Comparison of ENCODE assay signal across 8 mouse cellular contexts in genomic region chr11:75462253-75462783, GRCm38 (mm10). TPM values are rescaled to one million over a fixed set of nuclear protein-coding genes. Genes with fewer than 3 reads are reported as not detected.
A peak's percentile ranks its signal among the peaks of the same experiment; 100 is the strongest.
DNase-seq lines count a peak whose midpoint lies in the region; ATAC-seq and TF ChIP-seq lines count a peak whose summit lies in the region.

No protein-coding gene starts in this region.

- H3K4me2 ChIP-seq in CH12.LX (ENCODE audit: insufficient read depth, low read depth, poor library complexity, severe bottlenecking) = peak overlapping the region; percentile 52
- H3K4me2 ChIP-seq in heart, embryonic 14.5 days (ENCODE audit: low read length) = peak overlapping the region; percentile 91

- H3K4me3 ChIP-seq in CH12.LX (replicated peaks in 1 of 3; ENCODE audit: low read depth in 2 of 3, low read length in 2 of 3, poor library complexity in 1 of 3) = peak overlapping the region; percentile 72 to 92 (median 83)
- H3K4me3 ChIP-seq in embryonic fibroblast, embryonic 13.5 days (ENCODE audit: insufficient read depth, low read length) = peak overlapping the region; percentile 79
- H3K4me3 ChIP-seq in heart, embryonic 14.5 days (ENCODE audit: control insufficient read depth in 1 of 2, insufficient read depth in 1 of 2, low read depth in 1 of 2, low read length in 2 of 2) = peak overlapping the region; percentile 96

- dilution Hi-C loops in CH12.LX (cut with MboI; ENCODE audit: extremely low pct_ligation_motif_present, extremely low pct_unique_long_range_greater_than_20kb, low sequenced_read_pairs) = no loop called here

- no peaks in the 10 kb centered on the region for H3K27me3 ChIP-seq in CH12.LX (replicated peaks)
- H3K27me3 ChIP-seq in heart, embryonic 14.5 days (ENCODE audit: control insufficient read depth, insufficient read depth, low read length) = no peaks in the 10 kb centered on the region

- H3K79me2 ChIP-seq in CH12.LX (replicated peaks; ENCODE audit: control insufficient read depth, extremely low read depth, insufficient read depth, poor library complexity, severe bottlenecking) = peaks cover 10% of the 10 kb centered on the region; the same call in 1 of the 2 replicates

- peak overlapping the region; percentile 92 for H3K9ac ChIP-seq in CH12.LX (ENCODE audit: insufficient read depth, low read depth)
- peak overlapping the region; percentile 96 for H3K9ac ChIP-seq in heart, embryonic 14.5 days (ENCODE audit: low read length)

- no peak for TF ChIP-seq RAD21 in CH12.LX (IDR thresholded peaks at IDR 0.05; ENCODE audit: low read depth, low read length)

- peak; percentile 33; the same call in 1 of the 2 replicates for TF ChIP-seq POLR2A in CH12.LX (IDR thresholded peaks at IDR 0.05; ENCODE audit: low read depth, low read length)
- TF ChIP-seq POLR2A in embryonic fibroblast, embryonic 13.5 days (IDR thresholded peaks at IDR 0.05; ENCODE audit: low read depth, low read length) = peak; percentile 57

- no peak for TF ChIP-seq CTCF in CH12.LX (conservative IDR thresholded peaks at IDR 0.05 in 1 of 2, IDR thresholded peaks at IDR 0.05 in 1 of 2; ENCODE audit: low read depth in 2 of 2, low read length in 2 of 2)
- no peak for TF ChIP-seq CTCF in embryonic fibroblast, embryonic 13.5 days (IDR thresholded peaks at IDR 0.05; ENCODE audit: borderline replicate concordance, insufficient read depth, low read length)

- 2% methylated on average over 15 of the region's 16 CpGs for WGBS in heart, embryonic 14.5 days

- H3K27ac ChIP-seq in CH12.LX (ENCODE audit: insufficient read depth, low read depth) = peak overlapping the region; percentile 55
- peak overlapping the region; percentile 97 for H3K27ac ChIP-seq in embryonic fibroblast, embryonic 13.5 days (ENCODE audit: insufficient read depth, low read length)
- H3K27ac ChIP-seq in heart, embryonic 14.5 days (replicated peaks in 1 of 2; ENCODE audit: control insufficient read depth in 1 of 2, insufficient read depth in 1 of 2, low read depth in 2 of 2, low read length in 2 of 2) = peak overlapping the region; percentile 87 to 97

- TF ChIP-seq EP300 in CH12.LX (IDR thresholded peaks at IDR 0.05; ENCODE audit: low read length) = no peak

- peak; percentile 28 for ATAC-seq in heart, embryonic 14.5 days (ENCODE audit: insufficient number of reproducible peaks, insufficient read depth, low FRiP score, low read depth)

- H3K36me3 ChIP-seq in CH12.LX (replicated peaks in 1 of 2; ENCODE audit: control insufficient read depth in 1 of 2, insufficient read depth in 1 of 2, low read length in 1 of 2) = peaks cover 20 to 30% of the 10 kb centered on the region in 2 experiments
- H3K36me3 ChIP-seq in heart, embryonic 14.5 days (ENCODE audit: control insufficient read depth, insufficient read depth, low read length) = peaks cover 31% of the 10 kb centered on the region

- H3K9me3 ChIP-seq in CH12.LX (replicated peaks; ENCODE audit: low read length) = peaks cover 12% of the 10 kb centered on the region
- H3K9me3 ChIP-seq in heart, embryonic 14.5 days (ENCODE audit: control insufficient read depth, low read length) = no peaks in the 10 kb centered on the region

- H3K4me1 ChIP-seq in CH12.LX (ENCODE audit: control insufficient read depth in 1 of 2, insufficient read depth in 2 of 2) = peaks cover 22 to 67% of the 10 kb centered on the region in 2 experiments
- H3K4me1 ChIP-seq in embryonic fibroblast, embryonic 13.5 days (ENCODE audit: control insufficient read depth, insufficient read depth, low read length) = peaks cover 26% of the 10 kb centered on the region
- H3K4me1 ChIP-seq in heart, embryonic 14.5 days (ENCODE audit: control insufficient read depth in 2 of 2, insufficient read depth in 2 of 2, low read length in 2 of 2) = peaks cover 17 to 32% of the 10 kb centered on the region in 2 experiments

- in situ Hi-C loops in CH12.LX (cut with MboI; ENCODE audit: low pct_ligation_motif_present, low pct_unique_long_range_greater_than_20kb, low sequenced_read_pairs) = no loop called here

- DNase-seq in CH12.LX (ENCODE audit: extremely low read depth) = peak; percentile 64
- peak; percentile 92 for DNase-seq in adrenal gland, postnatal 10 days
- peak; percentile 87 for DNase-seq in kidney, postnatal 10 days
- DNase-seq in lung, postnatal 25 days (ENCODE audit: low spot score) = peak; percentile 85
- peak; percentile 46 for DNase-seq in ovary, postnatal 14 days (ENCODE audit: low spot score)
- peak; percentile 87 for DNase-seq in yolk sac, embryonic 10.5 days (ENCODE audit: low spot score)

TF ChIP-seq in CH12.LX, 34 proteins besides CTCF, POLR2A, EP300 and RAD21 (continues in another document):
- TF ChIP-seq ZNF384 (IDR thresholded peaks at IDR 0.05; ENCODE audit: low read depth, low read length) (no peak), ETS1 (conservative IDR thresholded peaks at IDR 0.05; ENCODE audit: low read depth, low read length) (no peak; the same call in 1 of the 2 replicates), KAT2A (IDR thresholded peaks at IDR 0.05; ENCODE audit: insufficient replicate concordance, low read length) (no peak), CHD1 (IDR thresholded peaks at IDR 0.05; ENCODE audit: low read depth, low read length) (no peak), TBP (conservative IDR thresholded peaks at IDR 0.05; ENCODE audit: low read depth, low read length) (no peak), SIN3A (IDR thresholded peaks at IDR 0.05; ENCODE audit: low read length) (peak; percentile 67; the same call in 1 of the 2 replicates), MYC (IDR thresholded peaks at IDR 0.05; ENCODE audit: low read depth, low read length) (no peak), USF1 (IDR thresholded peaks at IDR 0.05; ENCODE audit: low read depth, low read length) (no peak), PAX5 (IDR thresholded peaks at IDR 0.05; ENCODE audit: low read length) (no peak), JUND (conservative IDR thresholded peaks at IDR 0.05; ENCODE audit: low read depth, low read length) (no peak), ZKSCAN1 (IDR thresholded peaks at IDR 0.05; ENCODE audit: borderline replicate concordance, low read depth, low read length) (no peak), MAFK (IDR thresholded peaks at IDR 0.05; ENCODE audit: insufficient replicate concordance, low read length) (no peak), MAX (IDR thresholded peaks at IDR 0.05; ENCODE audit: low read length) (no peak), ZMIZ1 (IDR thresholded peaks at IDR 0.05; ENCODE audit: low read depth, low read length) (0 out of 2 replicates have a peak, but pooled peaks have one; percentile 21), HCFC1 (IDR thresholded peaks at IDR 0.05; ENCODE audit: low read depth, low read length) (no peak), GABPA (IDR thresholded peaks at IDR 0.05; ENCODE audit: insufficient replicate concordance, low read depth, low read length) (no peak), USF2 (conservative IDR thresholded peaks at IDR 0.05; ENCODE audit: low read depth, low read length) (no peak), ELF1 (IDR thresholded peaks at IDR 0.05; ENCODE audit: low read depth, low read length) (no peak), MAZ (IDR thresholded peaks at IDR 0.05; ENCODE audit: low read depth, low read length) (peak; percentile 66; the same call in 1 of the 2 replicates), E2F4 (IDR thresholded peaks at IDR 0.05; ENCODE audit: insufficient replicate concordance, low read depth, low read length) (no peak), NELFE (IDR thresholded peaks at IDR 0.05; ENCODE audit: low read depth, low read length) (0 out of 2 replicates have a peak, but pooled peaks have one; percentile 9), IRF4 (IDR thresholded peaks at IDR 0.05; ENCODE audit: low read depth, low read length) (0 out of 2 replicates have a peak, but pooled peaks have one; percentile 16)

RNA-seq across cellular contexts. Expression of gene Tlcd2, which starts 0.8 kb away (rescaled TPM):
- total RNA-seq in CH12.LX (2012; rRNA removed) (0.17 and 0.81 TPM in 2 replicates), CH12.LX (2014; rRNA removed) (not detected in 2 replicates)
- 0.40 and 0.86 TPM in 2 replicates for polyA plus RNA-seq in CH12.LX (2012; ENCODE audit: insufficient read length, low read depth)
- 10 to 100 TPM; 20.9 to 24.6 TPM for total RNA-seq in adrenal gland, postnatal 10 days (2021)
- polyA plus RNA-seq in embryonic fibroblast, embryonic 13.5 days (2011; ENCODE audit: insufficient read length, low read depth, missing spikeins) = 11.2 and 11.4 TPM in 2 replicates
- polyA plus RNA-seq in heart, embryonic 14.5 days (2014; fragmentation: Nextera tagmentation; extraction: Ambion mirVana) = 10.3 and 13.4 TPM in 2 replicates

RNA-seq across cellular contexts. Expression of gene Wdr81, which starts 7.8 kb away (rescaled TPM):
- total RNA-seq in CH12.LX (2012; rRNA removed) (14.3 and 16.3 TPM in 2 replicates), CH12.LX (2014; rRNA removed) (3.0 and 3.1 TPM in 2 replicates)
- polyA plus RNA-seq in CH12.LX (2012; ENCODE audit: insufficient read length, low read depth) = 12.7 and 13.7 TPM in 2 replicates
- total RNA-seq in adrenal gland, postnatal 10 days (2021) = 10 to 100 TPM; 13.0 to 15.2 TPM
- polyA plus RNA-seq in embryonic fibroblast, embryonic 13.5 days (2011; ENCODE audit: insufficient read length, low read depth, missing spikeins) = 9.5 and 17.3 TPM in 2 replicates
- 3.1 and 3.7 TPM in 2 replicates for polyA plus RNA-seq in heart, embryonic 14.5 days (2014; fragmentation: Nextera tagmentation; extraction: Ambion mirVana)

RNA-seq across cellular contexts. Expression of gene Serpinf2, which starts 22.9 kb away (rescaled TPM):
- total RNA-seq in CH12.LX (2012; rRNA removed) (0.08 TPM in 1 of 2 replicates, not detected in the other), CH12.LX (2014; rRNA removed) (0.11 TPM in 1 of 2 replicates, not detected in the other)
- polyA plus RNA-seq in CH12.LX (2012; ENCODE audit: insufficient read length, low read depth) = 0.26 TPM in 1 of 2 replicates, not detected in the other
- total RNA-seq in adrenal gland, postnatal 10 days (2021) = 100 to 1,000 TPM; 112 to 253 TPM
- polyA plus RNA-seq in embryonic fibroblast, embryonic 13.5 days (2011; ENCODE audit: insufficient read length, low read depth, missing spikeins) = not detected in 2 replicates
- not detected in 2 replicates for polyA plus RNA-seq in heart, embryonic 14.5 days (2014; fragmentation: Nextera tagmentation; extraction: Ambion mirVana)

RNA-seq across cellular contexts. Expression of gene Prpf8, which starts 24.3 kb away (rescaled TPM):
- total RNA-seq in CH12.LX (2012; rRNA removed) = 246 and 255 TPM in 2 replicates
- total RNA-seq in CH12.LX (2014; rRNA removed) = 168 and 187 TPM in 2 replicates
- 298 and 345 TPM in 2 replicates for polyA plus RNA-seq in CH12.LX (2012; ENCODE audit: insufficient read length, low read depth)
- 100 to 1,000 TPM; 112 to 130 TPM for total RNA-seq in adrenal gland, postnatal 10 days (2021)
- 127 and 132 TPM in 2 replicates for polyA plus RNA-seq in embryonic fibroblast, embryonic 13.5 days (2011; ENCODE audit: insufficient read length, low read depth, missing spikeins)
- 46.8 and 48.2 TPM in 2 replicates for polyA plus RNA-seq in heart, embryonic 14.5 days (2014; fragmentation: Nextera tagmentation; extraction: Ambion mirVana)

RNA-seq across cellular contexts. Expression of gene Serpinf1, which starts 39.8 kb away (rescaled TPM):
- 26.0 and 30.3 TPM in 2 replicates for total RNA-seq in CH12.LX (2012; rRNA removed)
- total RNA-seq in CH12.LX (2014; rRNA removed) = 56.5 and 58.4 TPM in 2 replicates
- polyA plus RNA-seq in CH12.LX (2012; ENCODE audit: insufficient read length, low read depth) = 119 and 131 TPM in 2 replicates
- 100 to 1,000 TPM; 121 to 219 TPM for total RNA-seq in adrenal gland, postnatal 10 days (2021)
- polyA plus RNA-seq in embryonic fibroblast, embryonic 13.5 days (2011; ENCODE audit: insufficient read length, low read depth, missing spikeins) = 1,069 and 1,358 TPM in 2 replicates
- 27.8 and 32.4 TPM in 2 replicates for polyA plus RNA-seq in heart, embryonic 14.5 days (2014; fragmentation: Nextera tagmentation; extraction: Ambion mirVana)

Comparison
In these comparisons a context has a peak if more than half of its experiments do, and no peak if none do; other contexts are left out.
1. Peak in every context shown above with its lines: DNase-seq, ATAC-seq, H3K4me3 ChIP-seq and H3K27ac ChIP-seq.